10 mouse cellular contexts compared by ENCODE assay signal in genomic region chr3:69597211-69597610, GRCm38 (mm10). TPM values are rescaled to one million over a fixed set of nuclear protein-coding genes. Genes with fewer than 3 reads are reported as not detected.
DNase-seq lines count a peak whose midpoint lies in the region; ATAC-seq and TF ChIP-seq lines count a peak whose summit lies in the region.
"Had no signal": no experiment of that assay in that cellular context is flagged by ENCODE, and none has a peak within 500 bp of the region (broad histone marks: within the 10 kb centered on the region; RNA-seq: fewer than 3 reads in every experiment).

No protein-coding gene starts in this region.

- TF ChIP-seq POLR2A in embryonic fibroblast, embryonic 13.5 days (IDR thresholded peaks at IDR 0.05; ENCODE audit: low read depth, low read length) = no peak

- intact Hi-C loops in left cerebral cortex, postnatal 25 days (cut with DNase I) = loop anchor here (5.0 kb wide), 2 partner anchors 105 to 110 kb away; no protein-coding TSS in a partner anchor

- H3K9ac ChIP-seq in kidney, embryonic 16.5 days (replicated peaks; ENCODE audit: low read length) = no peak overlapping the region
- peak overlapping the region; percentile 84; the same call in 1 of the 2 replicates for H3K9ac ChIP-seq in hindbrain, postnatal 0 days (replicated peaks; ENCODE audit: low read length)
- H3K9ac ChIP-seq in neural tube, embryonic 12.5 days = no peak overlapping the region
- H3K9ac ChIP-seq: liver, embryonic 14.5 days had no signal

- TF ChIP-seq CTCF in embryonic fibroblast, embryonic 13.5 days (IDR thresholded peaks at IDR 0.05; ENCODE audit: borderline replicate concordance, insufficient read depth, low read length) = no peak
- no peak for TF ChIP-seq CTCF in hindbrain, postnatal 0 days (IDR thresholded peaks at IDR 0.05; ENCODE audit: low read depth)

- no peak for ATAC-seq in kidney, embryonic 16.5 days (ENCODE audit: low FRiP score, low TSS enrichment)
- no peak for ATAC-seq in hindbrain, postnatal 0 days
- ATAC-seq in neural tube, embryonic 12.5 days (ENCODE audit: low FRiP score, low read depth) = no peak

- DNase-seq in kidney, adult 11 months = no peak
- DNase-seq in hindbrain, postnatal 0 days (ENCODE audit: low spot score) = no peak
- DNase-seq in gastrocnemius, adult 18-20 months (ENCODE audit: low spot score) = no peak
- no peak for DNase-seq in thymus, postnatal 4 days
- DNase-seq in left cerebral cortex, postnatal 25 days (ENCODE audit: low spot score in 2 of 2) = no peak
- DNase-seq: adrenal gland, postnatal 14 days had no signal

- 87% methylated on average over 6 of the region's 6 CpGs for WGBS in kidney, embryonic 16.5 days
- WGBS in hindbrain, postnatal 0 days = 81% methylated on average over 6 of the region's 6 CpGs
- WGBS in neural tube, embryonic 12.5 days = 94% methylated on average over 6 of the region's 6 CpGs

- H3K4me2 ChIP-seq in kidney, embryonic 16.5 days (replicated peaks; ENCODE audit: low read depth, low read length) = peak overlapping the region; percentile 88
- peak overlapping the region; percentile 78 for H3K4me2 ChIP-seq in hindbrain, postnatal 0 days (ENCODE audit: low read depth, low read length)
- peak overlapping the region; percentile 83 for H3K4me2 ChIP-seq in neural tube, embryonic 12.5 days (replicated peaks)

- no peaks in the 10 kb centered on the region for H3K27me3 ChIP-seq in kidney, embryonic 16.5 days (ENCODE audit: insufficient read depth, low read length)
- H3K27me3 ChIP-seq in hindbrain, postnatal 0 days (ENCODE audit: insufficient read depth, low read length) = no peaks in the 10 kb centered on the region
- no peaks in the 10 kb centered on the region for H3K27me3 ChIP-seq in neural tube, embryonic 12.5 days (replicated peaks)

- peaks cover 4% of the 10 kb centered on the region; the same call in 1 of the 2 replicates for H3K4me1 ChIP-seq in kidney, embryonic 16.5 days (ENCODE audit: insufficient read depth, low read length)
- H3K4me1 ChIP-seq in embryonic fibroblast, embryonic 13.5 days (ENCODE audit: control insufficient read depth, insufficient read depth, low read length) = no peaks in the 10 kb centered on the region; the same call in 1 of the 2 replicates
- peaks cover 9% of the 10 kb centered on the region for H3K4me1 ChIP-seq in hindbrain, postnatal 0 days (ENCODE audit: insufficient read depth, low read length)
- H3K4me1 ChIP-seq in neural tube, embryonic 12.5 days = peaks cover 11% of the 10 kb centered on the region

- H3K4me3 ChIP-seq in kidney, embryonic 16.5 days (ENCODE audit: low read length) = peak overlapping the region; percentile 72; the same call in 1 of the 2 replicates
- H3K4me3 ChIP-seq in embryonic fibroblast, embryonic 13.5 days (ENCODE audit: insufficient read depth, low read length) = peak overlapping the region; percentile 64
- H3K4me3 ChIP-seq in hindbrain, postnatal 0 days (ENCODE audit: low read length) = peak overlapping the region; percentile 74
- no peak overlapping the region for H3K4me3 ChIP-seq in neural tube, embryonic 12.5 days

- H3K36me3 ChIP-seq in kidney, embryonic 16.5 days (ENCODE audit: insufficient read depth, low read length) = no peaks in the 10 kb centered on the region
- no peaks in the 10 kb centered on the region for H3K36me3 ChIP-seq in hindbrain, postnatal 0 days (ENCODE audit: insufficient read depth, low read length)
- H3K36me3 ChIP-seq in neural tube, embryonic 12.5 days = no peaks in the 10 kb centered on the region

- H3K27ac ChIP-seq in kidney, embryonic 16.5 days (ENCODE audit: low read length) = no peak overlapping the region
- peak overlapping the region; percentile 49; the same call in 1 of the 2 replicates for H3K27ac ChIP-seq in embryonic fibroblast, embryonic 13.5 days (ENCODE audit: insufficient read depth, low read length)
- no peak overlapping the region for H3K27ac ChIP-seq in hindbrain, postnatal 0 days
- H3K27ac ChIP-seq in neural tube, embryonic 12.5 days = no peak overlapping the region
- H3K27ac ChIP-seq: liver, embryonic 14.5 days had no signal

- no peaks in the 10 kb centered on the region for H3K9me3 ChIP-seq in kidney, embryonic 16.5 days (ENCODE audit: low read length)
- H3K9me3 ChIP-seq in hindbrain, postnatal 0 days (ENCODE audit: low read length) = no peaks in the 10 kb centered on the region
- H3K9me3 ChIP-seq in neural tube, embryonic 12.5 days = no peaks in the 10 kb centered on the region

RNA-seq across cellular contexts. Expression of gene B3galnt1, which starts 1.5 kb away (rescaled TPM):
- 35.2 and 38.9 TPM in 2 replicates for polyA plus RNA-seq in kidney, embryonic 16.5 days (2015; fragmentation: Nextera tagmentation; extraction: Ambion mirVana)
- polyA plus RNA-seq in embryonic fibroblast, embryonic 13.5 days (2011; ENCODE audit: insufficient read length, low read depth, missing spikeins) = 34.9 and 35.5 TPM in 2 replicates
- total RNA-seq in hindbrain, postnatal 0 days (2014; rRNA removed) = 67.0 and 73.5 TPM in 2 replicates
- 90.6 and 91.2 TPM in 2 replicates for polyA plus RNA-seq in hindbrain, postnatal 0 days (2015; fragmentation: Nextera tagmentation; extraction: Ambion mirVana)
- polyA plus RNA-seq in neural tube, embryonic 12.5 days (2016; fragmentation: Nextera tagmentation; extraction: Ambion mirVana) = 46.4 and 46.9 TPM in 2 replicates
- total RNA-seq in gastrocnemius, adult 18-20 months (2021) = 1 to 10 TPM; 1.2 to 2.1 TPM
- total RNA-seq in left cerebral cortex, postnatal 25 days (2021) = 10 to 100 TPM; 55.7 to 61.2 TPM
